In genomic region chr1:87807751-87808150, GRCm38 (mm10) we compare ENCODE assay signal across 18 mouse cellular contexts.
"Had no signal": no experiment of that assay in that cellular context is flagged by ENCODE, and none has a peak within 500 bp of the region (broad histone marks: within the 10 kb centered on the region; RNA-seq: fewer than 3 reads in every experiment).

No protein-coding gene starts in this region.

- ATAC-seq: lung, postnatal 0 days; midbrain, embryonic 16.5 days had no signal

- H3K9ac ChIP-seq: lung, embryonic 15.5 days; midbrain, embryonic 12.5 days; neural tube, embryonic 13.5 days; neural tube, embryonic 15.5 days; stomach, embryonic 15.5 days had no signal

- H3K27me3 ChIP-seq: lung, embryonic 15.5 days; midbrain, embryonic 12.5 days; neural tube, embryonic 13.5 days; neural tube, embryonic 15.5 days; stomach, embryonic 15.5 days had no signal

- H3K4me2 ChIP-seq: lung, embryonic 15.5 days; midbrain, embryonic 12.5 days; neural tube, embryonic 13.5 days; neural tube, embryonic 15.5 days; stomach, embryonic 15.5 days had no signal

- H3K4me3 ChIP-seq: lung, embryonic 15.5 days; midbrain, embryonic 12.5 days; myocyte; neural tube, embryonic 13.5 days; neural tube, embryonic 15.5 days; stomach, embryonic 15.5 days had no signal

- H3K9me3 ChIP-seq: lung, embryonic 15.5 days; midbrain, embryonic 12.5 days; neural tube, embryonic 13.5 days; neural tube, embryonic 15.5 days; stomach, embryonic 15.5 days had no signal

- H3K36me3 ChIP-seq: lung, embryonic 15.5 days; midbrain, embryonic 12.5 days; neural tube, embryonic 13.5 days; neural tube, embryonic 15.5 days; stomach, embryonic 15.5 days had no signal

- H3K27ac ChIP-seq: lung, embryonic 15.5 days; macrophage; midbrain, embryonic 12.5 days; neural tube, embryonic 13.5 days; neural tube, embryonic 15.5 days; stomach, embryonic 15.5 days; stomach, postnatal 0 days had no signal

- DNase-seq: lung, adult 2 months; lung, postnatal 14 days; lung, postnatal 36 days; midbrain, embryonic 14.5 days; right cerebral cortex, postnatal 14 days; thymus, adult 2 months; thymus, postnatal 25 days; thymus, postnatal 4 days had no signal

- H3K4me1 ChIP-seq: lung, embryonic 15.5 days; midbrain, embryonic 12.5 days; neural tube, embryonic 13.5 days; neural tube, embryonic 15.5 days; stomach, embryonic 15.5 days had no signal
